Mouse (Mus musculus): ENCODE results near the gene Fam69a. TPM values are rescaled to one million over a fixed set of nuclear protein-coding genes. Genes with fewer than 3 reads are reported as not detected.

Fam69a gene
- polyA plus RNA-seq, 1 experiment from 2014 or later: 50.0 TPM

Other genes starting within 250 kb of the Fam69a start
- gene Ube2d2b, start 157.0 kb downstream of the Fam69a start, polyA plus RNA-seq (2015; fragmentation: Nextera tagmentation; extraction: Ambion mirVana): 0.13 and 0.22 TPM in 2 replicates
- 47.3 and 48.5 TPM in 2 replicates for gene Evi5, start 112.0 kb downstream of the Fam69a start, polyA plus RNA-seq (2015; fragmentation: Nextera tagmentation; extraction: Ambion mirVana)
- gene Rpl5, start 86.6 kb downstream of the Fam69a start, polyA plus RNA-seq (2015; fragmentation: Nextera tagmentation; extraction: Ambion mirVana): 63.8 and 64.8 TPM in 2 replicates
- 111 and 120 TPM in 2 replicates for gene Mtf2, start 78.6 kb upstream of the Fam69a start, polyA plus RNA-seq (2015; fragmentation: Nextera tagmentation; extraction: Ambion mirVana)
- gene Tmed5, start 145.5 kb upstream of the Fam69a start, polyA plus RNA-seq (2015; fragmentation: Nextera tagmentation; extraction: Ambion mirVana): 23.1 and 24.1 TPM in 2 replicates
- gene Ccdc18, start 145.8 kb upstream of the Fam69a start, polyA plus RNA-seq (2015; fragmentation: Nextera tagmentation; extraction: Ambion mirVana): 2.0 and 2.7 TPM in 2 replicates